Mouse (Mus musculus) liver, adult 2 months (tissue): ENCODE data around the gene Acvr1b.

Source experiments
- CTCF ChIP-seq: fragments of 200-500 bp; IDR thresholded peaks from 2 replicates; pipeline ENCODE4 v1.5.1; 2011; ENCODE audit warnings: low read depth, low read length, control low read depth
- POLR2A ChIP-seq: fragments of 200-500 bp; IDR thresholded peaks from 2 replicates; pipeline ENCODE4 v1.6.1; 2011; ENCODE audit warnings: low read length, control low read depth; ENCODE audit not compliant: insufficient read depth; ENCODE audit errors: extremely low read depth

DNA sequence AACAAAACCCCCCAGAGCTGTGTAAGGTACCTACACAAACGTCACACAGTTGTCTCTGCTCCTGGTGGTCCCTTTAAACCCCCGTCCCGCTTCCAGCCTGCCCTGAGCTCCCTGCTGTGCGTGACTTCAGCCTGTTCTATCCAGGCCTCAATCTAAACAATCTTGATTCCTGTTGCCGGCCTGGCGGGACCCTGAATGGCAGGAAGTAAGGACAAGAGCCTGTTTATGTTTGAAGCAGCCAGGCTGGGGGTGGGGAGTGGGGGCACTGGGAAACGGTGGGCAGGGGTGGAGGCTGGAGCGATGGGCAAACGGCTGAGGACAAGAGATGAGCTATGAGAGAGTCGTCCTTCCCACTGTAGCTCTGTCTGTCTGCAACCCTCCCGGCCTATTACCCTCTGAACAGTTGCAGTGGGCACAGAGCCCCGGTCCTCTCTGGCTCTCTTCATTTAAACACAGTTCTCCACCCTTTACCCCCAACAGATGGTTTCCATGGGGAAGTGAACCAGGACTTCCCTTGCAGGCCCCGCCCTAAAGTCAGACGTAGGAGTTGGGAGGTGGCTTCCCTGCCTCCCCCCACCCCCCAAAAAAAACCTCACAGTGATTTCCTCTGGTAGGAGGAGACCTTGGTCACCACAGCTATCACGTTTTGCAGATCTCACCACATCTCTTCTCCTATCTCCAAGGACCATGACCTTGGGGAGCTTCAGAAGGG lies 39.7 kb upstream of the Acvr1b start:
- TF ChIP-seq CTCF (no peak), POLR2A (no peak)
